Mouse (Mus musculus) E14TG2a.4 (cell line): ENCODE measurements at regions not wholly inside any gene's neighbourhood (a gene's known extent, or its start where the extent isn't known, plus 50 kb on each side); places are given as distances from the start of the nearest gene placed in this dataset.

Experiments
- CTCF ChIP-seq: conservative IDR thresholded peaks from 2 replicates; pipeline ENCODE4 v1.5.1; 2014; ENCODE audit warnings: low read length
- NANOG ChIP-seq: IDR thresholded peaks from 2 replicates; pipeline ENCODE4 v1.6.1; 2014; ENCODE audit warnings: borderline replicate concordance, low read length, mixed read lengths
- POU5F1 ChIP-seq: IDR thresholded peaks from 2 replicates; pipeline ENCODE4 v1.6.1; 2014; ENCODE audit warnings: low read length, borderline replicate concordance

GRCm38 (mm10) chr19:21189216-21189615 lies 82.9 kb upstream of the Zfand5 start:
- TF ChIP-seq CTCF: no peak
- no peak for TF ChIP-seq POU5F1
- TF ChIP-seq NANOG: no peak
